Mouse (Mus musculus): ENCODE data around the gene Cfdp1.

GRCm38 (mm10) chr8:111813818-111814217 lies 40.3 kb downstream of the Cfdp1 start:
- no peak for TF ChIP-seq CTCF (IDR thresholded peaks at IDR 0.05; ENCODE audit: borderline replicate concordance, insufficient read depth, low read depth, low read length)
- no peak for TF ChIP-seq POLR2A (IDR thresholded peaks at IDR 0.05; ENCODE audit: borderline replicate concordance, insufficient read depth, low read length)
